Mouse (Mus musculus): ENCODE measurements at regions not wholly inside any gene's neighbourhood (a gene's known extent, or its start where the extent isn't known, plus 50 kb on each side); places are given as distances from the start of the nearest gene placed in this dataset.

DNA sequence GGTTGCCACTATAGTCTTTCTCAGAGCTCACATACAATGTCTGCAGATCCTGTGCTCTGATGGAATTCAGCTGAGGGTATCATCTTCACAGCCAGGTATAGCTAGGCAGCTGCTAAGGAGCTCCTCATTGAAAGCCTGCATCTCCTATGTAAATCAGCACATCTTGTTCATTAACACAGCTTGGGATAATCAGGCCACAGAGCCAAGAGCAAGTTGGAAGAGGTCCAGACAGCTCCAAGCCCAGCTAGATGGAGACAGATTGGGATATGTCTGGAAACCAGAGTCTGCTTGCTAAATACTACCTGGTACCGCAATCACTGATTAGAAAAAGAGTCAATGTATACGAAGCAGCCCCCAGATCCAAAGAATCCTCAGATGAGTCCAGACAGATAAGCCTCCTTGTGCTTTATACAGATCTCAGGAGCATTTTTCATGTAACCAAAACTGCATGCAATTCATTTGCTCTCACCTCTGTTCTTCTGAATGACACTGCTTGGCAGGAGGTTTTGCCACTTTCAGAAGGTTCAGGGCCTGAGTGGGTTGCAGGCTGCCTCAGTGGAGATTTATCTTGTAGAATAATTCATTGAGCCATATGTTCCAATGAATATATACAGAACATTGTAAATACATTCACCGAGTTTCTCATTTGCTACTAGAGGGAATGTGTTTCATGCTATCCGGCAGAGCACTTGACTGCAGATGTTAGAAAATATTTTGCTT lies 485.4 kb downstream of the D3Ertd751e start:
- no peak for TF ChIP-seq MYOD1 (IDR thresholded peaks at IDR 0.05; ENCODE audit: control insufficient read depth, insufficient read length, low read depth)
- TF ChIP-seq MYOG (IDR thresholded peaks at IDR 0.05; ENCODE audit: control insufficient read depth, extremely low read depth, insufficient read length), result no peak
- no peak for TF ChIP-seq USF1 (IDR thresholded peaks at IDR 0.05; ENCODE audit: low read depth)
- TF ChIP-seq MAX (IDR thresholded peaks at IDR 0.05), result no peak
- TF ChIP-seq CEBPB (IDR thresholded peaks at IDR 0.05; ENCODE audit: low read depth), result no peak
- TF ChIP-seq FOSL1 (IDR thresholded peaks at IDR 0.05; ENCODE audit: insufficient read depth, low read length, poor library complexity, severe bottlenecking), result no peak
- Histone ChIP-seq H3K79me3 (ENCODE audit: low read depth) (no peaks in the 10 kb centered on the region), H3K27me3 (ENCODE audit: control insufficient read depth, insufficient read depth, insufficient read length) (no peaks in the 10 kb centered on the region), H3K79me2 (ENCODE audit: control insufficient read depth, insufficient read depth) (no peaks in the 10 kb centered on the region), H3K4me3 (ENCODE audit: insufficient read depth, poor library complexity, severe bottlenecking) (no peak overlapping the region), H3ac (ENCODE audit: control insufficient read depth, insufficient read length, low read depth) (no peak overlapping the region), H3K36me3 (ENCODE audit: control insufficient read depth, insufficient read depth) (no peaks in the 10 kb centered on the region)

DNA sequence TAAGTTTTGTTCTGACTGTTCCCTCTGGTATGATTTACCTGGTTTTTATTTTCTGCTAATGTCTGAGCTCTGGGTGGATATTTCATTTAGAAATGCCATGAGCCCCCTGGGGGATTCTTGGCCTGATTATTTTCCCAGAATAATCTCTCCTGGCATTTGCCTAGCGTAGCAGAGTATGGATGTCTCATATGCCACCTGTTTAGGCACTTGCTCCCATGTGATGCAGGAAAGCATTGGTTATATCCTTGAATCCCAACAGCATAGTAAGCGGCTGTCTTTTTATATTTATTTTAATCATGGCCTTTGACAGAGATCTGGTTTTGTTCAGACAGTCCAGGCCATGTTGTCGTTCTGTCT lies 486.0 kb downstream of the D3Ertd751e start:
- no peaks in the 10 kb centered on the region for H3K36me3 ChIP-seq (ENCODE audit: control insufficient read depth, insufficient read depth)
- no peaks in the 10 kb centered on the region for H3K79me3 ChIP-seq (ENCODE audit: low read depth)
- TF ChIP-seq MYOG (IDR thresholded peaks at IDR 0.05; ENCODE audit: control insufficient read depth, extremely low read depth, insufficient read length) (no peak), CTCF (IDR thresholded peaks at IDR 0.05; ENCODE audit: control insufficient read depth, insufficient read depth, insufficient read length) (no peak), MAX (IDR thresholded peaks at IDR 0.05) (no peak), FOSL1 (IDR thresholded peaks at IDR 0.05; ENCODE audit: insufficient read depth, low read length, poor library complexity, severe bottlenecking) (no peak), USF1 (IDR thresholded peaks at IDR 0.05; ENCODE audit: low read depth) (no peak)
- no peak overlapping the region for H3K4me3 ChIP-seq (ENCODE audit: insufficient read depth, poor library complexity, severe bottlenecking)
- H3K79me2 ChIP-seq (ENCODE audit: control insufficient read depth, insufficient read depth), result no peaks in the 10 kb centered on the region
- H3ac ChIP-seq (ENCODE audit: control insufficient read depth, insufficient read length, low read depth), result no peak overlapping the region
- H3K27me3 ChIP-seq (ENCODE audit: control insufficient read depth, insufficient read depth, insufficient read length), result no peaks in the 10 kb centered on the region

DNA sequence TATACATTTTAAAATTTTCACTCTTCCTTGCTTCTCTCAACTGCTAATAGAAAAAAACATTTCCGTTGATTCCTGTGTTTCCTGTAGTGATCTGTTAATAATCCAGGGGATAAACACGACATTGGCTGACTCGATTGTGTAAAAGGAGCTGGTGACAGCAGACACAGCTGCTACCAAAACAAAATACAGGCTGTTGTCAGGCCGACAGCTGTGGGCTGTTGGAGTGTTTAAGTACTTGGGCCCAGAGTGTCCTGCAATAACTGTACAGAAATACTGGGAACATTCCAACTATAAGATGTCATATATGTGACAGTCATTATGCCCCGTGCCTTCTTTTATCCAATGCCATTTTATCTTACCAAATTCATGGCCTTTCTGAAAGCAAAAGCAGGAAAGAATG lies 489.9 kb downstream of the D3Ertd751e start:
- TF ChIP-seq CEBPB (IDR thresholded peaks at IDR 0.05; ENCODE audit: low read depth), result no peak
- no peak for TF ChIP-seq MAX (IDR thresholded peaks at IDR 0.05)
- no peak for TF ChIP-seq CTCF (IDR thresholded peaks at IDR 0.05; ENCODE audit: control insufficient read depth, insufficient read depth, insufficient read length)
- TF ChIP-seq MYOG (IDR thresholded peaks at IDR 0.05; ENCODE audit: control insufficient read depth, extremely low read depth, insufficient read length), result no peak
- no peak for TF ChIP-seq FOSL1 (IDR thresholded peaks at IDR 0.05; ENCODE audit: insufficient read depth, low read length, poor library complexity, severe bottlenecking)
- no peak for TF ChIP-seq USF1 (IDR thresholded peaks at IDR 0.05; ENCODE audit: low read depth)
- TF ChIP-seq MYOD1 (IDR thresholded peaks at IDR 0.05; ENCODE audit: control insufficient read depth, insufficient read length, low read depth), result no peak
- H3K36me3 ChIP-seq (ENCODE audit: control insufficient read depth, insufficient read depth), result no peaks in the 10 kb centered on the region

DNA sequence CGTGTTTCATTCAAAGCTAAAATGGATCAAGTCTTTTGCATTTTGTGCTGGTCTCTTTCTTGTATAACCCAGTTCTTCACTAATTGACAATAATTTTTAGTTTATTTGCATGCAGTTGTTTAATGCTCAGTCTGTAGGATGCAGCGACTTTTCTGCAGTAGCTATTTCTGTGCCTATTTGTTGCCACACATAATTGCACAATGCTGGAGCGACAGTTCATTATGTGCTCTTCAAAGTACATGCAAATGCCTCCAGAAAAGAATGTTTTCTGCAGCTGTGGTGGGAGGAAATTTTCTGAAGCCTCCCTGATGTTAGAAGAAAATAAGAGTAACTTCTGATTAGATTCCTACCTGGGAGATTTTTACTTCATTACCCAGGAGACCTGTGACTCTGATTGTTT lies 491.3 kb downstream of the D3Ertd751e start:
- H3K36me3 ChIP-seq (ENCODE audit: control insufficient read depth, insufficient read depth), result no peaks in the 10 kb centered on the region
- no peak overlapping the region for H3ac ChIP-seq (ENCODE audit: control insufficient read depth, insufficient read length, low read depth)
- H3K27me3 ChIP-seq (ENCODE audit: control insufficient read depth, insufficient read depth, insufficient read length), result no peaks in the 10 kb centered on the region
- TF ChIP-seq CTCF (IDR thresholded peaks at IDR 0.05; ENCODE audit: control insufficient read depth, insufficient read depth, insufficient read length), result no peak
- no peak for TF ChIP-seq CEBPB (IDR thresholded peaks at IDR 0.05; ENCODE audit: low read depth)
- TF ChIP-seq USF1 (IDR thresholded peaks at IDR 0.05; ENCODE audit: low read depth), result no peak
- TF ChIP-seq FOSL1 (IDR thresholded peaks at IDR 0.05; ENCODE audit: insufficient read depth, low read length, poor library complexity, severe bottlenecking), result no peak
- TF ChIP-seq MYOG (IDR thresholded peaks at IDR 0.05; ENCODE audit: control insufficient read depth, extremely low read depth, insufficient read length), result no peak
- no peak for TF ChIP-seq MAX (IDR thresholded peaks at IDR 0.05)
- no peak for TF ChIP-seq MYOD1 (IDR thresholded peaks at IDR 0.05; ENCODE audit: control insufficient read depth, insufficient read length, low read depth)
- H3K4me3 ChIP-seq (ENCODE audit: insufficient read depth, poor library complexity, severe bottlenecking), result no peak overlapping the region
- no peaks in the 10 kb centered on the region for H3K79me3 ChIP-seq (ENCODE audit: low read depth)
- no peaks in the 10 kb centered on the region for H3K79me2 ChIP-seq (ENCODE audit: control insufficient read depth, insufficient read depth)

More for the DNA sequence above, 489.9 kb downstream of the D3Ertd751e start:
- no peaks in the 10 kb centered on the region for H3K79me3 ChIP-seq (ENCODE audit: low read depth)
- H3K27me3 ChIP-seq (ENCODE audit: control insufficient read depth, insufficient read depth, insufficient read length), result no peaks in the 10 kb centered on the region
- no peaks in the 10 kb centered on the region for H3K79me2 ChIP-seq (ENCODE audit: control insufficient read depth, insufficient read depth)
- H3ac ChIP-seq (ENCODE audit: control insufficient read depth, insufficient read length, low read depth), result no peak overlapping the region
- no peak overlapping the region for H3K4me3 ChIP-seq (ENCODE audit: insufficient read depth, poor library complexity, severe bottlenecking)

DNA sequence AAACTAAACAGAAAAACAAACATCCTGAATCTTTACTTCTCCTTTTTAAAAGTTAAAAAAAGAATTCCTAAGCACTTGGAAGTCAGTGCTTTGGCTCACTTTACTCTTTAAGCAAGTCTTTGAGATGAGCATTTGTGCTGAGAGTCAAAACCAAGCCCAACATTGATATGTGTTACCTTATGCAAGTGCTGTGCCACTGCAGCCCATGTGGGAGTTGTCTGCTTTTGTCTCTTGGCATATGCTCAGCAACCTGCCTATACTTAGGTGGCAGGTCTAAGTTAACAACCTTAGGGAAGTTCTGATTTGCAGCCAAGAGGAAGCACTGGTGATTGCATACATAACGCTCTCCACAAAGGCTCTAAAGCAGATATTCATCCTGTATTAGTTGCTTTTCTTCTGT lies 493.1 kb downstream of the D3Ertd751e start:
- no peaks in the 10 kb centered on the region for H3K79me2 ChIP-seq (ENCODE audit: control insufficient read depth, insufficient read depth)
- TF ChIP-seq MAX (IDR thresholded peaks at IDR 0.05) (no peak), MYOG (IDR thresholded peaks at IDR 0.05; ENCODE audit: control insufficient read depth, extremely low read depth, insufficient read length) (no peak), USF1 (IDR thresholded peaks at IDR 0.05; ENCODE audit: low read depth) (no peak), CTCF (IDR thresholded peaks at IDR 0.05; ENCODE audit: control insufficient read depth, insufficient read depth, insufficient read length) (no peak), MYOD1 (IDR thresholded peaks at IDR 0.05; ENCODE audit: control insufficient read depth, insufficient read length, low read depth) (no peak), CEBPB (IDR thresholded peaks at IDR 0.05; ENCODE audit: low read depth) (no peak), FOSL1 (IDR thresholded peaks at IDR 0.05; ENCODE audit: insufficient read depth, low read length, poor library complexity, severe bottlenecking) (no peak)
- no peak overlapping the region for H3K4me3 ChIP-seq (ENCODE audit: insufficient read depth, poor library complexity, severe bottlenecking)
- no peaks in the 10 kb centered on the region for H3K36me3 ChIP-seq (ENCODE audit: control insufficient read depth, insufficient read depth)
- H3K79me3 ChIP-seq (ENCODE audit: low read depth), result no peaks in the 10 kb centered on the region
- H3K27me3 ChIP-seq (ENCODE audit: control insufficient read depth, insufficient read depth, insufficient read length), result no peaks in the 10 kb centered on the region
- no peak overlapping the region for H3ac ChIP-seq (ENCODE audit: control insufficient read depth, insufficient read length, low read depth)

All from C2C12 (cell line).